Mouse (Mus musculus) activated CD4-positive, CD25-positive, alpha-beta regulatory T cell, adult 4 months (primary cell): ENCODE measurements at regions not wholly inside any gene's neighbourhood (a gene's known extent, or its start where the extent isn't known, plus 50 kb on each side); places are given as distances from the start of the nearest gene placed in this dataset.

Source experiments
- ATAC-seq: one replicate; pipeline ENCODE4 v1.8.0; 2017

DNA sequence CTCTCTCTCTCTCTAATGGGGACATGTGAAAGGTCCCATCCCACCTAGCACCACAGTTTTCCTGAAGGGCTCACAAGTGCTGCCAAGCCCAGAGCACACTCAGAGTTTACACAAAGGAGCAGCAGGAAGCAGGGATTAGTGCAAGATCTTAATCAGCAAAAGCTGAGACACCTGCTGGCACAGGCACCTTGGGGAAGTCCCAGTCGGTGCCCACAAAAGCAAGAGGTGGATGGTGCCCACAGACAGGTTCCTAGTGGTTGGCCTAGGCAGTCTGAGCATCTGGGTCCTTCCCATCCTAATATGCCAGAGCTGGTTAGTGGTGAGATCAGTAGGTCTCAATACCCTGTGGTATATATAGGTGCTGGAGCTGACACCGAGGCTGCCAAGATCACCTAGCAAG is 54.0 kb upstream of the Shb start:
- ATAC-seq, result peak; percentile 52

DNA sequence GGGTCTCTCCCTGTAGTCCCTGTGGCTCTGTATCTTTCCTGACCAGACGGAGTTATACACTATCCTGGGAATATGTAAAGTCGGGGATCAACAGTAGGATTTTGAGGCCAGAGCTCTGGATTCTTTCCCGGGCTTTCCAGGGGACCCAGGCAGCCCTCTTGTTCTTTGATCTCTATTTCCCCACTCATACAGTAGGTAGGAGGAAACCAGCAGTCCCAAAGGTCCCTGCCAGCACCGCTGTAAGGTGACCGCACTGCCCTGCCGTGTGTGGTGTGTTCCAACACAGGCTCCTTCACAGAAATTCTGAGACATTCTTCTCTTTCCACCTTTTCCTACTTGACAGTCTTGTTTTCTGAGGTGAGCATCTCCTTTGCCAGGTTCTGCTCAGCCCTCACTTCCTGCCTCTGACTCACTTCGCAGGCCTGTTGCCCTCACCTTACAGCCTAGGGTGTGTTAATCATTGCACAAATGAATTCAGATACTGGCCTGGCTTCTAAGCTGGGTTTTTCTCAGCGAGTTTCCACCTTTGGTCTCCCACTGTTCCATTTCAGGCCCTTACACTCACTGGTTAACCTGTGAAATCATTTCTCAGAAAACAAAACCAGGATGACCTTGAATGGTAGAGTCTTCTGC is 53.0 kb upstream of the Shb start:
- peak; percentile 52 for ATAC-seq

DNA sequence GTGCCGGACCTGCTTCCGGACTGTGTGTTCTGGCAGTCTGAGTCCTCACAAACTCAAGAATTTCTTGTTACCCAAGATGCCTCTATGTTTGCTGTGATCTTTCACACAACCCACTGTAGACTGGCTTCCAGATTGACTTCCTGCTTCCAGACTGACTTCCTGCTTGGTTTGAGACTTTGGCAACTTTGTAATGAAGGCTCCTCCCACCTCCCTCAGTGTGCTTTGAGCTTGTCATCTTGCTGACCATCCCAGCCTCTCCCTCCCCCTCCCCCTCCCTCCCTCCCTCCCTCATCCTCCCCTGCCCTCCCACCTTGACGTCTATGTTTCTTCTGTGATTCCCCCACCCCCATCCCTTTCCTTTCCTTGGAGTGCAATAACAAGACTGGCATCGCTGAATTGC is 51.7 kb upstream of the Shb start:
- ATAC-seq, result no peak

DNA sequence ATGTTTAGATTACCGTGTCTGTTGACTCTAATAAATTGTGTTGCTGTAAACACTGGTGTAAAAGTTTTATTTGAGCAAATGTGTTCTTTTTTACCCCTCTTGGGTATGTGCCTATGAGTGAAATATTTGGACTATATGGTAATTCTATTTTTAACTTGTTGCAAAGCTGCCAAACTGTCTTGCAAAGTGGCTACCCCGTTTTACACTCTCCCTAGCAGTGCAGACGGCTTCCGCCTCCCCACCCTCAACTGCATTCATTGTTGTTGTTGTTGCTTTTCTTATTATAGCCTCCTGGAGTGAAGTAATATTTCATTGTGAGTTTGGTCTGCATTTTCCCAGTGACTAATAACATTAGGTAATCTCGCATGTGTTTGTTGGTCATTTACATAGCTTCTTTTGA is 50.2 kb upstream of the Shb start:
- no peak for ATAC-seq
